Mouse (Mus musculus) cortical plate, adult 2 months (tissue): ENCODE data around the gene Hexb.

Source experiments
- CTCF ChIP-seq: fragments of 200-500 bp; IDR thresholded peaks from 2 replicates; pipeline ENCODE4 v1.5.1; 2011; ENCODE audit warnings: mild to moderate bottlenecking, control low read depth, low read length; ENCODE audit not compliant: insufficient read depth; ENCODE audit errors: extremely low read depth
- POLR2A ChIP-seq: fragments of 200-500 bp; IDR thresholded peaks from 2 replicates; pipeline ENCODE4 v1.6.1; 2011; ENCODE audit warnings: mild to moderate bottlenecking, low read length, control low read depth; ENCODE audit not compliant: insufficient read depth; ENCODE audit errors: extremely low read depth

- peak; percentile 74 for TF ChIP-seq POLR2A
- TF ChIP-seq CTCF: no peak
Observed at GRCm38 (mm10) chr13:97197932-97198562, at the start of gene Hexb.
